Mouse (Mus musculus) yolk sac, embryonic 10.5 days (tissue): ENCODE measurements around the gene Wdr70.

Experiments used
- DNase-seq: peaks from one replicate; pipeline ENCODE4 v3.0.0-alpha.2; 2017; ENCODE audit warnings: low spot score

Gene Wdr70

DNA sequence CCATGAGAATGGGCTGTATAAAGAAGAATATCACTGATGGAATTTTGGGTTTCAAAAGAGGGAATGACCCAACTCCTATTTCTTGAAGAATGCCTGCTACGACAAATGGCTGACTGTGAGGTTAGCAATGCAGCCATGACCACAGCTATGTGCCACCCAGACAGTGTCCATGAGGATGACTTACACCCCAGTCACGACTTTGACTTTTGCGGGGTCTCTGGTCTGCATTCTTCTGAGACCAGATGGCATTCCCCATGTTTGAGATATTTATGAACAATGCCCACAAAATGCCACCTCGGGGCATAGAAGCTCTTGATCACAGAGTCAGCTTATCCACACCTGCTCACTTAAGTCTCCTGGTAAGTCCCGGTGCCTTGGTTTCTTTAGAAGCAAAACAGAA is 236.1 kb downstream of the Wdr70 start:
- DNase-seq, result no peak

DNA sequence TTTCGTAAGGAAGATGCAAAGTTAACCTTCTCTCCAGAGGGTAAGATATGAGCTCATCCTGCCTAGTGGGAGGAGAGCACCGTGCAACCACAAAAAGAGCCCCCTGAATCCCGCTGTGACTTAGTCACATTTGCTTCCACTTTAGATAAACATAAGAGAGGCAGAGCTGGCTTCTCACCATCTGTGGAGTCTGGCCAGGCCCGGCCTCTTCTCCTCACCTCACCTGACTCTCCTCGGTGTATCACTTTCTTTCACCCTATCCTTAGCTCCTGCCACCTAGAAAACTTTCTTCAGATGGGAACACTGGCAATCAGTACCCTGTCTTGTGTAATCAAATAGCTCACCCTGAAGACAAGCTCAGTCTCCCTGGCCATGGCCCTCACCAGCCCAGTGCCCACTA is 240.2 kb downstream of the Wdr70 start:
- no peak for DNase-seq

DNA sequence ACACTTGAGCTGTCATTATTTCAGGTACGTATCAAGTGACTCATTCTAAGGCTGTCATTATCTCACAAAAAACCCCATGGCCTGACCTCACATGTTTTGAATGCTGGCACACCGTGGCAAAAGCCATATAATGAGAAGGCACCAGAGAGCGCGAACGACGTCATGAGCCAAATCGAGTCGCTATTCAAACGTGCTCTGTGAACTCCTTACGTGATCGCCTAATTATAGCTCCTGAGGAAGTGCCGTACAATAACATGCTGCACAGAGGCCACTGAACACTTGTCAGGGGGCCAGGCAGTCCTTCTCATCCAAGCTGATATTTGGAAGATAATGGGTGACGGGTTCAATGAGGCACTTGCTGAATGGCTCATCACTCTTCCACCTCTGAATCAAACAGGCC is 241.6 kb downstream of the Wdr70 start:
- DNase-seq, result no peak

DNA sequence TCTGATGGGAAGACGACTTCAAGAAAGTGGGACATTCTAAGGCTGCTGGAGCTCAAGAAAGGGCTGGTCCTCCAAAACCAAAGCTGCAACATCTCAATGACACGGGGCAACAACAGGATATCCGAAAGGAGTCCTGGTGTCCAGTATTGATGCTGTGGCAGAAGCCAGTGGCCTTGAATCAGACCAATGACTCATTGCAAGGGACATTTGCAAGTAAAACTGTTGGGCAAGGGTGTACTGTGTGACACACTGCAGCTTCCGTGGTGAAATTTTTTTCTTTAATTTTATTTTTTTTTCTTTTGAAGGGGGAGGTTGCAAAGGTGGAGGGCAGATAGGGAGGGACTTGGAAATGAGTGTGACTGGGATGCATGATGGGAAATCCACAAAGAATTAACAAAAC is 256.6 kb downstream of the Wdr70 start:
- DNase-seq, result no peak

- DNase-seq, result no peak
Observed at GRCm38 (mm10) chr15:7841664-7842063, 257.3 kb downstream of the Wdr70 start.

DNA sequence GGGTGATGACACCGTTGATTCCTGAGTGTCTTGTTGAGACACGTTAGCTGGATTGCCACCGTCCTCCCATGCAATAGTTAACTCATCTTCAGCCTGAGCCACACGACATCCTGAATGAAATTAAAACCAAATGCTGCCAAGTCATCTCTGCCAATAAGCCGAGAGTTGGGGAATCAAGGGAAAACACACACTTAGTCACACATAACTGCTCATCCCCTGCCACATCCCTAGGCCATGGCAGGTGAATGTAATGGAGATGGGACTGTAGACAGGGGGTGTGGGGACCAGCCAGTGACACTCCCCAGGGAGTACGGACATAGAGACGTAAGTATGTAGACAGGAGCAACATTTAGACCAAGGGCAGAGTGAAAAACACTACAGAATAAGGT is 260.1 kb downstream of the Wdr70 start:
- DNase-seq, result no peak

DNA sequence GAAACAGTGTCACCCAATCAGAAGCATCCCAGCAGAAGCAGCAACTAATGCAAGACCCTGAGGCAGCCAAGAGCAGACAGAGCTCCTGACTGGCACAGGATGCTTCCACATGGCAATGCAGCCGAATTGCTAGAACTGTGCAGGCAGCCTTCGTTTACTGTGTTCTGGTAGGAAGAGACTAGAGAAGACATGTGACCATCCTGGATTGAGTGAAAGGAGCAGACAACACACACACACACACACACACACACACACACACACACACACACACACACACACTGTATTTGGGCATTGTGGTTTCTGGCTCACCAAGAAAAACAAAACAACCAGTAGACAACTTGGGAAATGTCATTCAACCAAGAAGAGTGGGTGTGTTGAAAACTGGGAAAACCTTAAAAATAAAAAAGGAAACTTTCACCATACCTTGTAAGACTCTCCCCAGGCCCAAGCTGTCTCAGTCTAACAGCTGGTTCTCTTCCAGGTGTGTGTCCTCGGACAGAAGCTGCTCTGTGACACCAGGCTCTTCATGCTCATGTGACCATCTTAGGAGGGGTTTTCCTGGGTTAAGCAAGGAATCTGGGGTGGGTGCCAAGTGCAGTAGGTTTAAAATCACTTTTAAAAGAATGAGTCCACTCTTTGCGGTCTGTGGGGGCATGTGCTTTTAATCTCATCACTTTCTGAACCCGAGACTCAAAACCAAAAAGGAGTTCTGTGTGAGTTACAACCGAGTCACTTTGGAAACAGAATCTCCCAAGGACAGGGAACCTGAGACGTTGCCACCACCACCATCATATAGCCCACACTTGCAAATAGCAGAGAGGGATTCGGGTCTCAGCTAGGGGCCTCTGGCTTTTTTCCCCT is 260.7 kb downstream of the Wdr70 start:
- no peak for DNase-seq

DNA sequence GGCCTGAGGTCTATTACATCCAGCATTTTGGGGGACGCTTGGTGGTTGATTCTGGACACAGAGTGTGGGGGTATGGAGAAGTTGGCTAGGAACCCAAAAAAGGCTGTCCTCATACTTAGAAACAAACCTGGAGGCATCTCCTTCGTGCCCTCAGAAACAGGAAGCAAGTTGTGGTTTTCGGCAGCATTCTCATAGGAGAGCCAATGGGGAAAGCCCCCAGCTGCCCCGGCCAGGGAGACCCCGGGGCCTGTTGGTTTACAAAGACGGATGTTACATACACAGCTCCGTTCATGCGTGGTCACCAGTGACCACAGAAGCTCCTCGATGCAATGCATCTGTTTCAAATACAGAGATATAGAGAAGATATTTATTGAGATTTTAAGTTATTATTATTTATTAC is 263.6 kb downstream of the Wdr70 start:
- DNase-seq, result no peak

DNA sequence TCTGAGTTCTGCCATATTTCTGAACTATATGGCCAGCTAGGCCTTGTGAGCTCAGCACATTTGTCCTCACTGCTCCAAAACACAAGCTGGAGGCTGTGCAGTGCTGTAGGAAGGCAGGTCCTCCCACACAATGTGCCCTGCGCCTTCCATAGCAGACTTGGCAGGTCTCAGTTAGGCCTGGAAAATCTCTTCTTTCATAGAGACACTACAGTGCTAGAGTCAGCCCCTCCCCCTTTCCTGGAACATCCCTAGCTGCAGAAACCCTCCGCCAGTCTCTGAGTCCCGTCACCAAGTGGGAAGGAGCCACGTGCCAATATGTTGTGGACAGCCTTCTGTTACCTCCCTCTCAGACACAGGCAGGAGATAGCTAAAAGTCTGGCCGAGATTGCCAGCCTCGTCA is 273.5 kb downstream of the Wdr70 start:
- peak; percentile 10 for DNase-seq

DNA sequence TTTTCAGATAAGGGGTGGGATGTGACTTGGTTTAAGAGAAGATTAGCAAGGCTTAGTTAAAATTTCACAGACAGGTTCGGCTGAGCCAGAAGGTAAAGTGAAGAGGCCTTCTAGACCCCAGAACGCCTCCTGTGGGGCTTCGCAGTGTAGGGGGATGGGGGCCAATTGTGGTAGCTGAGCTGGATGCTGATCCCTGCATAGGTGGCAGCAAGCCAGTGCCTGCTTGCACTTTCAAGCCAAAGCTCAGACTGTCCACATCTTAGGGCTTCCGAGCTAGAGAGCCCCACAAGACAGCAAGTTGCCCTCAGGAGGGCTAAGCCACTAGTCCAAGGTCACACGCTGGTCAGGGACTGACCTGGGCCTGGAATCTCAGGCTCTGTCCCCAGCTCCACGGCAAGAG is 275.1 kb downstream of the Wdr70 start:
- DNase-seq, result no peak
